Mouse (Mus musculus) bone marrow macrophage, adult 2 months (primary cell): ENCODE results near the gene Trim34b. TPM values are rescaled to one million over a fixed set of nuclear protein-coding genes. Genes with fewer than 3 reads are reported as not detected.

Experiments used
- H3K27ac ChIP-seq: 2 replicates; pipeline ENCODE4 v1.5.1; 2012; ENCODE audit warnings: low read depth, low read length; ENCODE audit not compliant: insufficient read depth
- H3K4me1 ChIP-seq: 2 replicates; pipeline ENCODE4 v1.6.1; 2012; ENCODE audit warnings: low read length; ENCODE audit not compliant: control insufficient read depth, insufficient read depth
- H3K4me3 ChIP-seq: 2 replicates; pipeline ENCODE4 v1.5.1; 2012; ENCODE audit warnings: mild to moderate bottlenecking, low read length, moderate library complexity; ENCODE audit not compliant: insufficient read depth
- CTCF ChIP-seq: IDR thresholded peaks from 2 replicates; pipeline ENCODE4 v1.5.1; 2012; ENCODE audit warnings: low read depth, mild to moderate bottlenecking, low read length, moderate library complexity
- POLR2A ChIP-seq: IDR thresholded peaks from 2 replicates; pipeline ENCODE4 v1.6.1; 2012; ENCODE audit warnings: mild to moderate bottlenecking, low read depth, low read length, borderline replicate concordance
- polyA plus RNA-seq: library from polyadenylated mRNA; stranded (reverse); fragments of >200 nt; gene quantifications from 2 replicates; pipeline ENCODE4 v1.2.4, GENCODE M21; 2012; ENCODE audit not compliant: missing spikeins, insufficient read depth, insufficient read length

Trim34b gene
- polyA plus RNA-seq, 1 experiment = 2.5 TPM

DNA sequence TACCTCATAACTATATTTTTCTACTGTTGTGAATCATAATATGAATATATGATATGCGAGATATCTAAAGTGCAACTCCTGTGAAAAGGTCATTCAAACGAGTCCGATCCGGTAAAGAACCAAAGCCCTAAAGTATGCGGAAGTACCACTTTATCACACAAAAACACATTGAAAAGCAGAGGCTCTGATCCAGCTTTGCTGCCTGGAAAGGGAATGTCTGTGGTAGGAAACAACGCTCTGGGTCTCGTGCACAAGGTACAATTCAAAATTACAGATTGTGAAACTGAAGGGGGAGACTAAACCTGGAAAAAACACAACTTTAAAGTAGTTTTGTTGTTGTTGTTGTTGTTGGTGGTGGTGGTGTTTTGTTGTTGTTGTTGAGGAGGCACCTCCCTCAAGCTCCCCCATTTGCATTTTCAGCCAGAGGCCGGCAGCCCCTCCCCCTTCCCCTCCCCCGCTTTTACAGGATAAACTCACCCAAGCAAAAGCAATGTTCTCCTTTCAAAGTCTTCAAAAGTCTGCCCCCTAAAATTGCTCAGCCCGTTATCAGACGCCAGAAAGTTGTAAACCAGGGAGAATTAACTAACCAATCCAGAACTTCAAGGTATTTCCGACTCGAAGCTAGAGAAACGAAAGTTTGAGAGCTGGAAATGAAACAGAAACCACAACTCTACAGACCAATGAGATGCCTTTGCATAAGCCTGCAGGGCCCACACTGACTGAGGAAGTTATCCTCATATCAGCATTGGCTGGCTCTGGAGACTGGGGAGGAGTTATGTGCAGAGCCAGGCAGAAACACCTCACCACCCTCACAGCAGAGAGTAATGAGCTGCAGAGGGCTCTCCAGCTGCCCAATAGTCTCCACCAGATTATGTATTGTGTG, 23.7 kb downstream of the Trim34b start, which contains the start of gene Trim12c:
Gene Trim12c, minus strand, starts transcription at position 646 of the 883 bp plus-strand sequence.
- Histone ChIP-seq H3K4me1 (0 out of 2 replicates have a peak, but pooled peaks cover 4% of the 10 kb centered on the region), H3K27ac (peak within 1 kb of the TSS; percentile 75), H3K4me3 (peak within 1 kb of the TSS; percentile 68)
- TF ChIP-seq CTCF (no peak), POLR2A (no peak)

GRCm38 (mm10) chr7:104353600-104353967, 24.3 kb downstream of the Trim34b start:
- TF ChIP-seq CTCF = no peak
- no peak for TF ChIP-seq POLR2A
- no peak overlapping the region; the same call in 1 of the 2 replicates for H3K4me3 ChIP-seq
- H3K27ac ChIP-seq = no peak overlapping the region
- 0 out of 2 replicates have a peak, but pooled peaks cover 4% of the 10 kb centered on the region for H3K4me1 ChIP-seq

DNA sequence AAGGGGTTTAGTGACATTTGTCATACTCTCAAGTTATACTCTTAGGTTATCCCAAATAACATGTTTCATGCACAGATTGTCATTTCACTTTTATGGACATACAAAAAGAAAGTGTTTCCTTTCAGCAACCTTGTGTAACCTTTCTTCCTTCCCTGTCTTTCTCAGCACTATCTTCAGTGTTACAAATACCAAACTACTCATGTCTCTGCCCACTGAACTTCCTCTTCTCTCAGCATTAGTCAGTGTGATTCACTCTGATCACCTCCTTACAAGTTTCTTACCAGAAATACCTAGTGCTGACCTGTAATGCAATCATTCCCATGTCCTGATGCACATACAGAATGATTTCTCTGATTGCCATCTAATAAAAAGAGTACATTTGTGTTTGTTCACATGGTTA, 37.1 kb downstream of the Trim34b start:
- Histone ChIP-seq H3K27ac (no peak overlapping the region), H3K4me1 (peaks cover 12% of the 10 kb centered on the region), H3K4me3 (no peak overlapping the region)
- TF ChIP-seq CTCF (no peak), POLR2A (no peak)

DNA sequence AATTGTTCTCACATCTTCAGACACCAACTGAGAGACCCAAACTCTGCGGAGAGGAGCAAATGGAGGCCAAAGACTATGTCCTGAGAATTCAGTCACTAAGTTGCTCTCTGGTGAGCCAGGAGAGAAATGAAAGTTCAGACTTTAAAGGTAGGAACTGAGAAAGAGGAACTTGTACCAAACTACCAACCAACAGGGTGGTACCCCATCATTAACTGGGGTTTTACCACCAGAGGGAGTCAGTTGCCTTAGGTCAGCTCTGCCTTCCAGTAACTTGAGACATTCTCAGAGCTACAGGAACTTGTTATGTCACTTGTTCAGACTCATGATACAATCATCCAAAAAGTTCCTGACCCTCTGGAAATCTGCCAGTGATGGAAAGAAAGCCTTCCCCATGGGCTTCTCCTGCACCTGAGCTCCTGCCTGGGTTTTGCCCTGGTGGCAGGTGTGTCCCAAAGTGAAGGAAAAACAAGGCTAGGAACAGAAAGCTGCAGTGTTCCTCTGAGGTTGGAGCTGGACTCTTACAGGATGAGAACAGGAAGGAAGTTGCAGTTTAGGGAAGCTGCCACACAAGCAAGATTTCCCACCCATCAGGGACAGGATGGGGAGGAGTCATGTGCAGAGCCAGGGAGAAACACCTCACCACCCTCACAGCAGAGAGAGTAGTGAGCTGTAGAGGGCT, 40.6 kb downstream of the Trim34b start, which contains the start of gene Trim30b:
Gene Trim30b, minus strand, starts transcription at position 149 of the 679 bp plus-strand sequence.
- H3K4me1 ChIP-seq = peaks cover 12% of the 10 kb centered on the region
- H3K4me3 ChIP-seq = no peak within 1 kb of the TSS
- no peak for TF ChIP-seq POLR2A
- no peak for TF ChIP-seq CTCF
- peak within 1 kb of the TSS; percentile 67 for H3K27ac ChIP-seq

Other genes starting within 250 kb of the Trim34b start
- gene Olfr645, start 244.0 kb upstream of the Trim34b start, polyA plus RNA-seq = not detected in 2 replicates
- gene Olfr646, start 224.6 kb upstream of the Trim34b start, polyA plus RNA-seq = not detected in 2 replicates
- gene Ubqln5, start 199.6 kb upstream of the Trim34b start, polyA plus RNA-seq = not detected in 2 replicates
- not detected in 2 replicates for gene Olfr643, start 192.1 kb upstream of the Trim34b start, polyA plus RNA-seq
- not detected in 2 replicates for gene Ubqln3, start 186.2 kb upstream of the Trim34b start, polyA plus RNA-seq
- not detected in 2 replicates for gene Ubqlnl, start 178.9 kb upstream of the Trim34b start, polyA plus RNA-seq
- not detected in 2 replicates for gene Olfm5, start 164.6 kb upstream of the Trim34b start, polyA plus RNA-seq
- gene Olfr648, start 146.1 kb upstream of the Trim34b start, polyA plus RNA-seq = not detected in 2 replicates
- gene Olfr649, start 133.5 kb upstream of the Trim34b start, polyA plus RNA-seq = not detected in 2 replicates
- gene Trim6, start 110.7 kb upstream of the Trim34b start, polyA plus RNA-seq = 1.7 and 3.0 TPM in 2 replicates
- gene Trim34a, start 85.0 kb upstream of the Trim34b start, polyA plus RNA-seq = 50.1 and 53.9 TPM in 2 replicates
- 14.9 and 15.9 TPM in 2 replicates for gene Trim5, start 41.4 kb upstream of the Trim34b start, polyA plus RNA-seq
- 70.6 and 78.1 TPM in 2 replicates for gene Trim12a, start 14.0 kb upstream of the Trim34b start, polyA plus RNA-seq
- gene Trim12c, start 23.9 kb downstream of the Trim34b start, polyA plus RNA-seq = 29.4 and 30.3 TPM in 2 replicates
- 3.0 and 3.3 TPM in 2 replicates for gene Trim30b, start 40.4 kb downstream of the Trim34b start, polyA plus RNA-seq
- gene Trim30c, start 71.4 kb downstream of the Trim34b start, polyA plus RNA-seq = 7.6 and 9.4 TPM in 2 replicates
- gene Trim30a, start 135.7 kb downstream of the Trim34b start, polyA plus RNA-seq = 145 and 153 TPM in 2 replicates
- 51.7 and 57.7 TPM in 2 replicates for gene Trim30d, start 178.4 kb downstream of the Trim34b start, polyA plus RNA-seq
- gene Olfr651, start 220.7 kb downstream of the Trim34b start, polyA plus RNA-seq = not detected in 2 replicates
- not detected in 2 replicates for gene Olfr652, start 231.4 kb downstream of the Trim34b start, polyA plus RNA-seq
- gene Olfr653, start 247.8 kb downstream of the Trim34b start, polyA plus RNA-seq = not detected in 2 replicates